Mouse (Mus musculus) embryonic facial prominence, embryonic 12.5 days (tissue): ENCODE measurements around the gene Nfatc3. TPM values are rescaled to one million over a fixed set of nuclear protein-coding genes. Genes with fewer than 3 reads are reported as not detected.
A peak's percentile ranks its signal among the peaks of the same experiment; 100 is the strongest.
"Not testable (repeated sequence)": the region's sequence is repeated elsewhere in the genome, so short reads cannot be mapped to it uniquely, and the experiment has no call there.

Source experiments
- ATAC-seq: fragments of 200-750 bp; cut with Nextera tagmentation; 2 replicates; pipeline ENCODE4 v1.8.0; 2017; ENCODE audit not compliant: insufficient number of reproducible peaks, insufficient read depth, low FRiP score, low TSS enrichment
- H3K27ac ChIP-seq: fragments of 300-500 bp; sonication (generic); 2 replicates; pipeline ENCODE4 v1.5.1; 2016; ENCODE audit warnings: mild to moderate bottlenecking
- H3K27me3 ChIP-seq: fragments of 300-500 bp; sonication (generic); 2 replicates; pipeline ENCODE4 v1.6.1; 2016; ENCODE audit warnings: mild to moderate bottlenecking, moderate library complexity
- H3K36me3 ChIP-seq: fragments of 300-500 bp; sonication (generic); 2 replicates; pipeline ENCODE4 v1.6.1; 2016; ENCODE audit warnings: mild to moderate bottlenecking
- H3K4me1 ChIP-seq: fragments of 300-500 bp; sonication (generic); 2 replicates; pipeline ENCODE4 v1.6.1; 2016
- H3K4me2 ChIP-seq: fragments of 300-500 bp; sonication (generic); replicated peaks from 2 replicates; pipeline ENCODE4 v1.6.1; 2016; ENCODE audit warnings: mild to moderate bottlenecking, moderate library complexity
- H3K4me3 ChIP-seq: fragments of 300-500 bp; sonication (generic); 2 replicates; pipeline ENCODE4 v1.5.1; 2016; ENCODE audit warnings: mild to moderate bottlenecking
- H3K9ac ChIP-seq: fragments of 300-500 bp; sonication (generic); 2 replicates; pipeline ENCODE4 v1.6.1; 2016; ENCODE audit warnings: mild to moderate bottlenecking, moderate library complexity
- H3K9me3 ChIP-seq: fragments of 300-500 bp; sonication (generic); 2 replicates; pipeline ENCODE4 v1.6.1; 2016; ENCODE audit warnings: mild to moderate bottlenecking, moderate library complexity
- WGBS: fragments of 180-500 bp; shearing (Covaris S2); methylation state at CpG from one replicate; pipeline ENCODE4 v1.1.7; 2016; 5-methylcytosine and 5-hydroxymethylcytosine counted together
- polyA plus RNA-seq: library from polyadenylated mRNA; unstranded; fragments of >200 nt; fragmentation: Nextera tagmentation; extraction: Ambion mirVana; gene quantifications from 2 replicates; pipeline ENCODE4 v1.2.1, GENCODE M21; 2016

The Nfatc3 gene
- polyA plus RNA-seq, result 7.8 and 9.3 TPM in 2 replicates

- H3K36me3 ChIP-seq, result peaks cover 7% of the 10 kb centered on the region; the same call in 1 of the 2 replicates
- H3K9ac ChIP-seq, result peak within 1 kb of the TSS; percentile 89
- H3K4me1 ChIP-seq, result peaks cover 18% of the 10 kb centered on the region
- H3K27me3 ChIP-seq, result no peaks in the 10 kb centered on the region
- H3K4me3 ChIP-seq, result peak within 1 kb of the TSS; percentile 85
- peak; percentile 98 for ATAC-seq
- 1% methylated on average over 52 of the region's 52 CpGs for WGBS
- H3K4me2 ChIP-seq, result peak within 1 kb of the TSS; percentile 57
- H3K9me3 ChIP-seq, result no peaks in the 10 kb centered on the region
- peak within 1 kb of the TSS; percentile 94 for H3K27ac ChIP-seq
Observed at GRCm38 (mm10) chr8:106058731-106059612, at the start of gene Nfatc3. Gene Nfatc3 (plus strand): TSS chr8:106058840.

- H3K27me3 ChIP-seq, result no peaks in the 10 kb centered on the region
- peak overlapping the region; percentile 86 for H3K9ac ChIP-seq
- H3K9me3 ChIP-seq, result no peaks in the 10 kb centered on the region
- peak overlapping the region; percentile 99 for H3K4me2 ChIP-seq
- peak; percentile 79 for ATAC-seq
- 2% methylated on average over 74 of the region's 74 CpGs for WGBS
- H3K27ac ChIP-seq, result peak overlapping the region; percentile 57
- peaks cover 11% of the 10 kb centered on the region for H3K4me1 ChIP-seq
- peak overlapping the region; percentile 99 for H3K4me3 ChIP-seq
- peaks cover 10% of the 10 kb centered on the region for H3K36me3 ChIP-seq
Observed at GRCm38 (mm10) chr8:106010748-106011642, 47.6 kb upstream of the Nfatc3 start.

- no peaks in the 10 kb centered on the region for H3K9me3 ChIP-seq
- peak within 1 kb of the TSS; percentile 99 for H3K4me2 ChIP-seq
- H3K36me3 ChIP-seq, result peaks cover 14% of the 10 kb centered on the region
- 2% methylated on average over 6 of the region's 6 CpGs for WGBS
- ATAC-seq, result no peak
- no peaks in the 10 kb centered on the region for H3K27me3 ChIP-seq
- H3K4me1 ChIP-seq, result peaks cover 11% of the 10 kb centered on the region
- peak within 1 kb of the TSS; percentile 86 for H3K9ac ChIP-seq
- peak within 1 kb of the TSS; percentile 99 for H3K4me3 ChIP-seq
- H3K27ac ChIP-seq, result peak within 1 kb of the TSS; percentile 57
Observed at GRCm38 (mm10) chr8:106011643-106011986, 47.0 kb upstream of the Nfatc3 start, which contains the start of gene Ddx28. Gene Ddx28 (minus strand): TSS chr8:106011882.

- peak overlapping the region; percentile 86; the same call in 1 of the 2 replicates for H3K9ac ChIP-seq
- not testable (repeated sequence) for ATAC-seq, H3K27ac ChIP-seq, H3K27me3 ChIP-seq, H3K9me3 ChIP-seq
- H3K4me1 ChIP-seq, result peaks cover 11% of the 10 kb centered on the region
- H3K4me3 ChIP-seq, result peak overlapping the region; percentile 99
- H3K4me2 ChIP-seq, result peak overlapping the region; percentile 99
- peaks cover 14% of the 10 kb centered on the region for H3K36me3 ChIP-seq
- WGBS, result 83% methylated on average over 8 of the region's 8 CpGs
Observed at GRCm38 (mm10) chr8:106012203-106012602, 46.4 kb upstream of the Nfatc3 start.

- Histone ChIP-seq H3K36me3 (peaks cover 21% of the 10 kb centered on the region; the same call in 1 of the 2 replicates), H3K9ac (no peak overlapping the region), H3K4me1 (no peaks in the 10 kb centered on the region), H3K27me3 (no peaks in the 10 kb centered on the region), H3K27ac (no peak overlapping the region), H3K9me3 (no peaks in the 10 kb centered on the region), H3K4me3 (no peak overlapping the region), H3K4me2 (no peak overlapping the region)
- ATAC-seq, result no peak
- 96% methylated on average over 6 of the region's 6 CpGs for WGBS
Observed at GRCm38 (mm10) chr8:106016284-106016683, 42.4 kb upstream of the Nfatc3 start.

GRCm38 (mm10) chr8:106017130-106017529 lies 41.5 kb upstream of the Nfatc3 start:
- H3K4me1 ChIP-seq, result no peaks in the 10 kb centered on the region
- H3K9me3 ChIP-seq, result no peaks in the 10 kb centered on the region
- H3K36me3 ChIP-seq, result peaks cover 23% of the 10 kb centered on the region; the same call in 1 of the 2 replicates
- ATAC-seq, result no peak
- no peaks in the 10 kb centered on the region for H3K27me3 ChIP-seq
- no peak overlapping the region for H3K4me3 ChIP-seq
- 94% methylated on average over 7 of the region's 7 CpGs for WGBS
- no peak overlapping the region for H3K4me2 ChIP-seq
- no peak overlapping the region for H3K9ac ChIP-seq
- H3K27ac ChIP-seq, result no peak overlapping the region

- no peak for ATAC-seq
- Histone ChIP-seq H3K4me3 (no peak overlapping the region), H3K4me2 (no peak overlapping the region), H3K4me1 (no peaks in the 10 kb centered on the region), H3K27me3 (no peaks in the 10 kb centered on the region), H3K36me3 (peaks cover 23% of the 10 kb centered on the region; the same call in 1 of the 2 replicates), H3K27ac (no peak overlapping the region), H3K9me3 (no peaks in the 10 kb centered on the region), H3K9ac (no peak overlapping the region)
- 85% methylated on average over 3 of the region's 3 CpGs for WGBS
Observed at GRCm38 (mm10) chr8:106018039-106018438, 40.6 kb upstream of the Nfatc3 start.

- 0 out of 2 replicates have a peak, but pooled peaks have one; percentile 15 for ATAC-seq
- Histone ChIP-seq H3K36me3 (peaks cover 19% of the 10 kb centered on the region), H3K27me3 (no peaks in the 10 kb centered on the region), H3K4me3 (no peak overlapping the region), H3K9me3 (no peaks in the 10 kb centered on the region), H3K4me2 (no peak overlapping the region), H3K4me1 (no peaks in the 10 kb centered on the region), H3K27ac (no peak overlapping the region), H3K9ac (no peak overlapping the region)
Observed at GRCm38 (mm10) chr8:106022483-106022882, 36.2 kb upstream of the Nfatc3 start.

GRCm38 (mm10) chr8:106038721-106039120 lies 19.9 kb upstream of the Nfatc3 start:
- Histone ChIP-seq H3K4me1 (no peaks in the 10 kb centered on the region), H3K27ac (no peak overlapping the region), H3K9ac (no peak overlapping the region), H3K9me3 (no peaks in the 10 kb centered on the region), H3K4me3 (no peak overlapping the region), H3K36me3 (peaks cover 10% of the 10 kb centered on the region; the same call in 1 of the 2 replicates), H3K27me3 (no peaks in the 10 kb centered on the region), H3K4me2 (no peak overlapping the region)
- ATAC-seq, result no peak
- WGBS, result 92% methylated on average over 10 of the region's 10 CpGs

- H3K4me2 ChIP-seq, result no peak overlapping the region
- no peak for ATAC-seq
- H3K27ac ChIP-seq, result no peak overlapping the region
- no peaks in the 10 kb centered on the region for H3K4me1 ChIP-seq
- H3K27me3 ChIP-seq, result no peaks in the 10 kb centered on the region
- no peaks in the 10 kb centered on the region for H3K9me3 ChIP-seq
- 83% methylated on average over 4 of the region's 4 CpGs for WGBS
- no peak overlapping the region for H3K4me3 ChIP-seq
- peaks cover 8% of the 10 kb centered on the region; the same call in 1 of the 2 replicates for H3K36me3 ChIP-seq
- H3K9ac ChIP-seq, result no peak overlapping the region
Observed at GRCm38 (mm10) chr8:106039605-106040004, 19.0 kb upstream of the Nfatc3 start.

- no peak for ATAC-seq
- H3K9ac ChIP-seq, result no peak overlapping the region
- H3K4me1 ChIP-seq, result no peaks in the 10 kb centered on the region
- no peak overlapping the region for H3K4me2 ChIP-seq
- H3K36me3 ChIP-seq, result peaks cover 8% of the 10 kb centered on the region; the same call in 1 of the 2 replicates
- H3K27me3 ChIP-seq, result no peaks in the 10 kb centered on the region
- no peak overlapping the region for H3K4me3 ChIP-seq
- no peak overlapping the region for H3K27ac ChIP-seq
- no peaks in the 10 kb centered on the region for H3K9me3 ChIP-seq
- WGBS, result 67% methylated on average over 4 of the region's 4 CpGs
Observed at GRCm38 (mm10) chr8:106040218-106040617, 18.4 kb upstream of the Nfatc3 start.
